Mouse (Mus musculus): ENCODE measurements around the gene Fth1.

Fth1 gene

GRCm38 (mm10) chr19:9982852-9983542 lies 2.6 kb downstream of the Fth1 start:
- POLR2A ChIA-PET, result interaction anchor here (0.5 to 6.9 kb wide), 84 partner anchors 8 to 1279 kb away, joined by 3 to 95 read pairs (median 4); partner anchors contain the start of genes Fads1 (in 2 of the 4), Cpsf7 (in 1 of the 4), Eef1g (in 1 of the 4) and Fads3 (in 1 of the 4)
- CTCF ChIA-PET, result interaction anchor here (0.9 to 2.6 kb wide), 12 partner anchors 8 to 258 kb away, joined by 3 to 30 read pairs (median 6); no protein-coding TSS in a partner anchor

DNA sequence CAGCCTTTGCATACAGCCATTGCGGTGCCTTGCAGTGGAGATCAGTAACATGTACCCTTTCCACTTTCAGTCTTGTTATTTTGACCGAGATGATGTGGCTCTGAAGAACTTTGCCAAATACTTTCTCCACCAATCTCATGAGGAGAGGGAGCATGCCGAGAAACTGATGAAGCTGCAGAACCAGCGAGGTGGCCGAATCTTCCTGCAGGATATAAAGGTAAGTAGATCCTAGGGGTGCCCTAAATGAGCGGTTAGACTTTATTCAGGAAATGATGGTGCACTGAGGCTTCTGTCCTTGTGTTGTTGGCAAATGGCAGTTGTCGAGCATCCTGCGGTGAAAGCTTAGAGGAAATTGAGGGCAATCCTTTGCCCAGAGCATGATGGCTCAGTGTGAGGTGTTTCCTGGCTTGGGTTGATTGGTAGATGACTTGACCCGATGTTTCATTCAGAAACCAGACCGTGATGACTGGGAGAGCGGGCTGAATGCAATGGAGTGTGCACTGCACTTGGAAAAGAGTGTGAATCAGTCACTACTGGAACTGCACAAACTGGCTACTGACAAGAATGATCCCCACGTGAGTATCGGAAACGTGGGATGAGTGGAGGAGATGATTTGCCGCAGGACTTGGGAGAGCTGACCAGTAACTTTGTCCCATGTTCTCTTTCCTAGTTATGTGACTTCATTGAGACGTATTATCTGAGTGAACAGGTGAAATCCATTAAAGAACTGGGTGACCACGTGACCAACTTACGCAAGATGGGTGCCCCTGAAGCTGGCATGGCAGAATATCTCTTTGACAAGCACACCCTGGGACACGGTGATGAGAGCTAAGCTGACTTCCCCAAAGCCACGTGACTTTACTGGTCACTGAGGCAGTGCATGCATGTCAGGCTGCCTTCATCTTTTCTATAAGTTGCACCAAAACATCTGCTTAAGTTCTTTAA lies 4.0 kb downstream of the Fth1 start:
- POLR2A ChIA-PET, result interaction anchor here in 3 of 4 experiments (0.6 to 6.9 kb wide), 26 partner anchors 8 to 153 kb away, joined by 3 to 95 read pairs (median 5); partner anchors contain the start of gene Incenp (in 1 of the 3)
- CTCF ChIA-PET, result interaction anchor here in 2 of 4 experiments (1.0 to 1.2 kb wide), 2 partner anchors 9 to 68 kb away, joined by 3 to 4 read pairs; no protein-coding TSS in a partner anchor

DNA sequence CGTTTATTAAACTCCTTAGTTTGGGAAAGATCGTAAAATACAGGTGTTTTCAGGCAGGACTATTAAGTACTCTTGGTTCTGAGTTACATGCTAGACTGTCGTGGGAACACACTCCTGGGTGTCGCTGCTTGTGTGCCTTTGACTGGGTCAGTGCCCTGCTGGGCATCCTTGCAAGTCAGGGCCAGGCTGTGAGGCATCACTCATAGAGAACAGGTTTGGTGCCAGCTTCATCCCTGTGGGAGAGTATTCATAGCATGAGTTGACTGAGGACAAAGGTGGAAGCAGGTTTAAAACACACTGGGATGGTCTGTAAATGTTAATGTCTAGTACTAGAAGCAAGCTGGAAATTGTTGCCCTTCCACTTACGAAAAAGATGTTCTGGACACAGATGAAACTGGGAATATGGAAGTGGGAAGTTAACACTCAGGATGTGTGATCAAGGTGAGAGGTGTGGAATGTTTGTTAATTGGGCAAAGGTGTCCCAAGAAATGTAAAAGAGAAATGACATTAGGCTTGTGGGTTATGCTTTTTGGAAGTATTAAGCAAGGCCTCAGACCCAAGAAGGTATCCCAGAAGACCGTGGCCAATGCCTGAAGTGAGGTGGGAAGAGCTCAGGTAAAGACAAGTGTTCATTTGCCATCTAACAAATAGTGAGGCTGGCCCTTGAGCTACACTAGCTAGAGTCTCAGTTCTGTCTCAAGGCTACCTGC lies 4.9 kb downstream of the Fth1 start:
- POLR2A ChIA-PET, result interaction anchor here in 2 of 4 experiments (0.8 to 6.9 kb wide), 18 partner anchors 7 to 153 kb away, joined by 3 to 95 read pairs (median 6); partner anchors contain the start of gene Incenp (in 2 of the 2)
- CTCF ChIA-PET, result interaction anchor here in 1 of 4 experiments (1.2 kb wide), 1 partner anchor 8 kb away, joined by 4 read pairs; no protein-coding TSS in a partner anchor

DNA sequence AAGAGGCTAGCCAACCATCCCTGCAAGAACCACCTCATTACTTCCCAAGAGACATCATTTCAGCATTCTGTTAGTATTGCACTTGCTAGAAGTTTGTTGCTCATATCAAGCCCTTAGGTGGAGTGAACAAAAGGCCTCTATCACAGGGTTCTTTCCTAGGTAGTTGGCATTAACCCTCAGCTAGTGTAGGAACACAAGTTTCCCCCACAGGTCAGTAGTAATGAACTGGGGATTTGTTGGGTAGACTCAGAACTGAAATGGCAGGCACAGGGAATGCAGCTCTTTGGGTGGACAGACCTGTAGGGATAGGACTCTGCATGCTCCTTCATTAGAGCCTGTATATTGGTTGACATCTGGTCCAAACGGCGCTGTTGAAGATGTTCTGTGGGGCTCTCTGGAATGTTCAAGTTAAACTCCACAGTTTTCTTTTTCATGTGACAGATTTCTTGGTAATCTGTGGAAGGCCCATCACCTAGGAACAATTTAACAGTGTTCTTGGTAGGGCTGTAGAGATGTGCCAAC lies 5.6 kb downstream of the Fth1 start:
- CTCF ChIA-PET, result no interaction called here
- POLR2A ChIA-PET, result interaction anchor here in 3 of 4 experiments (0.6 to 6.9 kb wide), 18 partner anchors 10 to 152 kb away, joined by 3 to 50 read pairs (median 4); partner anchors contain the start of gene Incenp (in 2 of the 3)

DNA sequence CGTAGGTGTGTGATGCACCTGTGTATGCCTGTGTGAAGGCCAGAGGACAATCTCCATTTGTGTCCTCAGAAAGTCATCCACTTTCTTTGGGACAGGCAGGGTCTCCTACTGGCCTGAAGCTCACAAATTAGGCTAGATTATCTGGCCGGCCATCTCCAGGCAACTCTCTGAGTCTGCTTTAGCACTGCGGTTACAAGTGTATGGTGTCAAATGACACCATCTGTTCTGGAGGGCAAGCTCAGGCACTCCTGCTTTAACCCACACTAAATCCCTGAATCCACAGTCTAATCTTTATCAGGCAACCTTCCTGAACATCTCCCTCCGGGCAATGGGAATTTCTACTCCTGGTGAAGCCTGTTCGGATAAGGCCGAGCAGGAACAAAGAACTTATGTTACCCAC lies 6.8 kb downstream of the Fth1 start:
- ChIA-PET POLR2A (interaction anchor here in 3 of 4 experiments (0.7 to 1.4 kb wide), 5 partner anchors 17 to 75 kb away, joined by 3 to 6 read pairs (median 3); no protein-coding TSS in a partner anchor), CTCF (interaction anchor here in 2 of 4 experiments (0.6 to 1.2 kb wide), 3 partner anchors 15 to 71 kb away, joined by 3 to 6 read pairs (median 5); partner anchors contain the start of gene Rab3il1 (in 1 of the 2))

DNA sequence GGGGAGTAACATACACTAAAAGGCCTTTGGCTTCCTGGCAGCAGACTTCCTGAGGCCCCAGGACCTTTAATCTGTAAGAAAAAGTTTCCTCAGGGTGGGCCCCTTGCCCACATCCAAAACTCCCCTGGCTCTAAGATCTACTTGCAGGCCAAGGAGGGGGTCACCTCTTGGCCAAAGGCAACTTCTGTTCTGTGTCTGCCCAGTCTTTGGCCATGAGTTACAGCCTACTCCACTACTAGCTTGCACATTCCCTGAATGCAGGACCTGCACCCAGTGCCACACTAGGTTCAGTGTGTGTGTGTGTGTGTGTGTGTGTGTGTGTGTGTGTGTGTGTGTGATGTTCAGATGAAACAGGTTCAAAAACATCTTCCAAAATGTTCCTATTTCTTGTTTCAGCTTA lies 7.2 kb downstream of the Fth1 start:
- POLR2A ChIA-PET, result interaction anchor here in 3 of 4 experiments (0.5 to 1.2 kb wide), 5 partner anchors 17 to 72 kb away, joined by 3 to 6 read pairs (median 3); no protein-coding TSS in a partner anchor
- CTCF ChIA-PET, result interaction anchor here in 2 of 4 experiments (0.6 to 1.2 kb wide), 3 partner anchors 14 to 71 kb away, joined by 3 to 6 read pairs (median 5); partner anchors contain the start of gene Rab3il1 (in 1 of the 2)

GRCm38 (mm10) chr19:9989171-9989883 lies 8.9 kb downstream of the Fth1 start:
- POLR2A ChIA-PET, result interaction anchor here in 3 of 4 experiments (0.6 to 1.3 kb wide), 11 partner anchors 10 to 213 kb away, joined by 3 to 10 read pairs (median 3); no protein-coding TSS in a partner anchor
- CTCF ChIA-PET, result interaction anchor here (0.5 to 3.2 kb wide), 28 partner anchors 8 to 1190 kb away, joined by 3 to 41 read pairs (median 4); no protein-coding TSS in a partner anchor

DNA sequence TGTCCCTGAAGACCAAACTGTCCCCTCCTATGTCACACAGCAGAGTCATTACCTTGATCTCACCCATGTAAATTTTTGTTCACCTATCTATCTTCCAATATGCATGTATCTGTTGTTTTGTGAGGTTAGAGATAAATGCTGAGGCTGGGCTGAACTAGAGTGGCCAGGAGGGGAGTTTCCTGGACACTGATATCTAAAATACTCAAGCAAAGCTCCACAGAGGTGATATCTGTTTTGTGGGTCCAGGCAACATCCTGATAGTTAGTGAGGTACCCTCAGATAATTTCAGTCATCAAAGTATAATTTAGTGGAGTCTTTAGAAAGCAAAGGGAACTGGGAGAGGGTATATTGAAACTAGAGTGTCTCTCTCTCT lies 9.5 kb downstream of the Fth1 start:
- CTCF ChIA-PET, result interaction anchor here (0.6 to 3.2 kb wide), 28 partner anchors 9 to 1190 kb away, joined by 3 to 41 read pairs (median 4); no protein-coding TSS in a partner anchor

GRCm38 (mm10) chr19:9991304-9991703 lies 10.9 kb downstream of the Fth1 start:
- CTCF ChIA-PET, result interaction anchor here (0.5 to 3.3 kb wide), 109 partner anchors 9 to 1726 kb away, joined by 3 to 49 read pairs (median 4); partner anchors contain the start of genes Fads1 (in 2 of the 4), Fads2 (in 1 of the 4), Fth1 (in 1 of the 4) and Incenp (in 1 of the 4)
- POLR2A ChIA-PET, result interaction anchor here (0.6 to 3.9 kb wide), 31 partner anchors 8 to 206 kb away, joined by 3 to 95 read pairs (median 4); partner anchors contain the start of genes Fth1 (in 2 of the 4), Fads2 (in 1 of the 4) and Incenp (in 1 of the 4)

More for the DNA sequence above, 9.5 kb downstream of the Fth1 start:
- POLR2A ChIA-PET, result interaction anchor here in 3 of 4 experiments (0.6 to 1.8 kb wide), 12 partner anchors 10 to 1234 kb away, joined by 3 to 7 read pairs (median 3); no protein-coding TSS in a partner anchor

DNA sequence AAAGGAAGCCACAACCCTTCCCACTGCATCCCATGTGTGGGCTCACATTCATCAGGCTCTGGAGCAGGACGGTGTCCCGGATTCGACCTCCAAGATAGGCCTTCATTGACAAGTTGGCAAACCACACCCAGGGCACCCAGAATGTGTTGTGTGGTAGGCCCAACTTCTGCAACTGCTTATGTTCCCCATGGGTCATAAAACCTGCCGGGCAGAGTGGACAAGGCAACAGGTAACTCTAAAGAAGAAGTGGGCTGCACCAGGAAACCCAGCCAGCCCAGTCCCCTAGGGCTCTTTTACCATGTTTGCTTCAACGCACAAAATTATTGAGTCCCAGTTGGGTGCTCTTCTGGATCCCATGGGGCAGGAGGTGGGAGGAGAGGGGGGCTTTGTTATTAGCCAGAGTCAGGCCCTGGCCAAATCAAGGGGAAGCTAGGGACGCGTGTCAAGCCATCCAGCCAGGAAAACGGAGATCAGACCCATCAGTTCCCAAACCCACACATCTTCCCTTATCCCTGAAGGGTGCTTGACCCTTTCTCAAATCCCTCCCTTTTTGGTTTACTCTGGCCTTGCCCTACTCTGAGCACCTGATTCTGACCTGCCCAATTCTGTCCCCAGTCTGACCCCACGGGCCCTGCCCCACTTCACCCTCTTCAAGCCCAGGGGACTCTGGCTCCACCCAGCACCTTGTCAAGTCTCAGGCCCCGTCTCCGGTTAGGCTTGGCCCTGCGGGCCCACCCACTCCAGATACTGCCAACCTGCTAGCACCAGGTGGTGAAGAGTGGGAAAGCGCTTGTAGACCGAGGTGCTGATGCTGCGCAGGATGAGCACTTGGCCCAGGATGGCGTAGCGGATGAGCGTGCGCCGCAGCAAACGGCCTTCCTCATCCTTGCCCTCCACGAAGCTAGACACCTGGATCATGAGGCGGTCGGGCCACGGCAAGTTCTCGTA lies 11.9 kb downstream of the Fth1 start:
- CTCF ChIA-PET, result interaction anchor here (0.6 to 3.3 kb wide), 116 partner anchors 8 to 867 kb away, joined by 3 to 49 read pairs (median 4); partner anchors contain the start of genes Fads1 (in 2 of the 4), Fads2 (in 1 of the 4), Incenp (in 1 of the 4) and Myrf (in 1 of the 4)
- POLR2A ChIA-PET, result interaction anchor here (0.6 to 3.9 kb wide), 40 partner anchors 9 to 1026 kb away, joined by 3 to 95 read pairs (median 4); partner anchors contain the start of genes Fth1 (in 2 of the 4), Eef1g (in 1 of the 4), Fads1 (in 1 of the 4) and Fads2 (in 1 of the 4)

GRCm38 (mm10) chr19:9993036-9993656 lies 12.7 kb downstream of the Fth1 start:
- POLR2A ChIA-PET, result interaction anchor here (0.5 to 3.9 kb wide), 51 partner anchors 10 to 1270 kb away, joined by 3 to 95 read pairs (median 4); partner anchors contain the start of genes Fads1 (in 2 of the 4), Fth1 (in 2 of the 4), Eef1g (in 1 of the 4) and Fads2 (in 1 of the 4)
- CTCF ChIA-PET, result interaction anchor here (0.5 to 3.3 kb wide), 104 partner anchors 9 to 866 kb away, joined by 3 to 49 read pairs (median 4); partner anchors contain the start of genes Cpsf7 (in 1 of the 4), Fads1 (in 1 of the 4), Fads2 (in 1 of the 4) and Incenp (in 1 of the 4)

- POLR2A ChIA-PET, result interaction anchor here in 3 of 4 experiments (0.9 to 8.1 kb wide), 7 partner anchors 14 to 98 kb away, joined by 3 to 39 read pairs (median 6); partner anchors contain the start of gene Incenp (in 1 of the 3)
Observed at GRCm38 (mm10) chr19:9997204-9998062, 17.0 kb downstream of the Fth1 start.

GRCm38 (mm10) chr19:9998063-9998416 lies 17.6 kb downstream of the Fth1 start:
- CTCF ChIA-PET, result interaction anchor here in 2 of 4 experiments (1.3 to 3.4 kb wide), 4 partner anchors 8 to 221 kb away, joined by 3 to 25 read pairs (median 12); no protein-coding TSS in a partner anchor
- POLR2A ChIA-PET, result interaction anchor here in 2 of 4 experiments (0.9 to 8.1 kb wide), 8 partner anchors 15 to 99 kb away, joined by 3 to 39 read pairs (median 6); partner anchors contain the start of gene Incenp (in 1 of the 2)

More at GRCm38 (mm10) chr19:9997204-9998062, 17.0 kb downstream of the Fth1 start:
- CTCF ChIA-PET, result interaction anchor here in 2 of 4 experiments (0.6 to 1.8 kb wide), 6 partner anchors 8 to 222 kb away, joined by 3 to 6 read pairs (median 3); no protein-coding TSS in a partner anchor
